Mouse (Mus musculus) megakaryocyte-erythroid progenitor cell, adult 5 weeks (primary cell): ENCODE measurements around the gene Slf2. TPM values are rescaled to one million over a fixed set of nuclear protein-coding genes. Genes with fewer than 3 reads are reported as not detected.

ENCODE experiments used
- polyA plus RNA-seq: library from polyadenylated mRNA; stranded (reverse); fragments of >175 nt; gene quantifications from 2 replicates; pipeline ENCODE4 v1.2.3, GENCODE M21; 2012

Slf2 gene
- polyA plus RNA-seq: 30.4 and 31.7 TPM in 2 replicates

GRCm38 (mm10) chr19:44930744-44931453 lies at the start of gene Slf2:
Gene Slf2 (plus strand): TSS chr19:44931151.

GRCm38 (mm10) chr19:44988831-44989566 lies 58.0 kb downstream of the Slf2 start, which contains the start of gene Sema4g:
Gene Sema4g (plus strand): TSS chr19:44989101.

GRCm38 (mm10) chr19:45005444-45005843 lies 74.5 kb downstream of the Slf2 start, which contains the start of gene Twnk:
Gene Twnk (plus strand): TSS chr19:45005663.

GRCm38 (mm10) chr19:45005957-45006712 lies 75.2 kb downstream of the Slf2 start, which contains the start of gene Mrpl43:
Gene Mrpl43 (minus strand): TSS chr19:45006442.

GRCm38 (mm10) chr19:45014335-45014971 lies 83.5 kb downstream of the Slf2 start, which contains the start of gene Lzts2:
Gene Lzts2 (plus strand): TSS chr19:45014414.

Other genes starting within 250 kb of the Slf2 start
- gene Pax2, start 175.1 kb upstream of the Slf2 start, polyA plus RNA-seq: 0.02 TPM in 1 of 2 replicates, not detected in the other
- 0.07 and 0.30 TPM in 2 replicates for gene Sema4g, start 58.0 kb downstream of the Slf2 start, polyA plus RNA-seq
- gene Twnk, start 74.5 kb downstream of the Slf2 start, polyA plus RNA-seq: 12.5 and 14.8 TPM in 2 replicates
- 80.4 and 80.5 TPM in 2 replicates for gene Mrpl43, start 75.3 kb downstream of the Slf2 start, polyA plus RNA-seq
- 46.7 and 64.8 TPM in 2 replicates for gene Lzts2, start 83.3 kb downstream of the Slf2 start, polyA plus RNA-seq
- 0.07 and 0.15 TPM in 2 replicates for gene Pdzd7, start 114.6 kb downstream of the Slf2 start, polyA plus RNA-seq
- gene Sfxn3, start 116.4 kb downstream of the Slf2 start, polyA plus RNA-seq: 8.4 and 9.6 TPM in 2 replicates
- 0.18 and 0.36 TPM in 2 replicates for gene Kazald1, start 144.1 kb downstream of the Slf2 start, polyA plus RNA-seq
- gene Tlx1, start 219.5 kb downstream of the Slf2 start, polyA plus RNA-seq: 0.05 TPM in 1 of 2 replicates, not detected in the other